Mouse (Mus musculus) heart, postnatal 10 days (tissue): ENCODE results near the gene Mlh1. TPM values are rescaled to one million over a fixed set of nuclear protein-coding genes. Genes with fewer than 3 reads are reported as not detected.

Experiments used
- DNase-seq, 2 experiments: peaks; one replicate each; pipeline ENCODE4 v3.0.0; 2021
- intact Hi-C: fragments of 180-260 bp; cut with DNase I; formaldehyde crosslinking; loops from one replicate; pipeline ENCODE4 v1.15.1; 2025
- total RNA-seq, 2 experiments: library from RNA; stranded (reverse); gene quantifications; 2 replicates each; pipeline ENCODE4 v1.2.3; 2021

Gene Mlh1
- total RNA-seq, 2 experiments from 2014 or later, result 15.2 to 17.2 TPM

GRCm38 (mm10) chr9:111221580-111221979 lies 50.0 kb downstream of the Mlh1 start:
- intact Hi-C loops, result no loop called here
- DNase-seq, result no peak

- intact Hi-C loops, result no loop called here
- DNase-seq, result no peak
Observed at GRCm38 (mm10) chr9:111220551-111221080, 51.0 kb downstream of the Mlh1 start.

- intact Hi-C loops, result no loop called here
- no peak for DNase-seq
Observed at GRCm38 (mm10) chr9:111216424-111216823, 55.2 kb downstream of the Mlh1 start.

GRCm38 (mm10) chr9:111213501-111213900 lies 58.1 kb downstream of the Mlh1 start:
- intact Hi-C loops, result loop anchor here (5.0 kb wide), 1 partner anchor 121 kb away; no protein-coding TSS in a partner anchor
- peak; percentile 43 to 56 for DNase-seq

GRCm38 (mm10) chr9:111211122-111212041 lies 60.2 kb downstream of the Mlh1 start:
- no peak for DNase-seq
- intact Hi-C loops, result loop anchor here (5.0 kb wide), 1 partner anchor 119 kb away; no protein-coding TSS in a partner anchor

- no peak for DNase-seq
- intact Hi-C loops, result loop anchor here (5.0 kb wide), 1 partner anchor 118 kb away; no protein-coding TSS in a partner anchor
Observed at GRCm38 (mm10) chr9:111210412-111210811, 61.2 kb downstream of the Mlh1 start.

GRCm38 (mm10) chr9:111209158-111209699 lies 62.4 kb downstream of the Mlh1 start:
- intact Hi-C loops, result loop anchor here (5.0 kb wide), 1 partner anchor 92 kb away; the partner anchor contains the start of gene Lrrfip2
- DNase-seq, result no peak

GRCm38 (mm10) chr9:111208185-111208584 lies 63.4 kb downstream of the Mlh1 start:
- DNase-seq, result no peak
- intact Hi-C loops, result loop anchor here (5.0 kb wide), 1 partner anchor 91 kb away; the partner anchor contains the start of gene Lrrfip2

- intact Hi-C loops, result loop anchor here (5.0 kb wide), 1 partner anchor 90 kb away; the partner anchor contains the start of gene Lrrfip2
- DNase-seq, result no peak
Observed at GRCm38 (mm10) chr9:111207683-111208082, 63.9 kb downstream of the Mlh1 start.

GRCm38 (mm10) chr9:111204601-111205375 lies 66.8 kb downstream of the Mlh1 start:
- intact Hi-C loops, result loop anchor here (5.0 kb wide), 1 partner anchor 87 kb away; the partner anchor contains the start of gene Lrrfip2
- peak; percentile 41 to 44 for DNase-seq

- no peak for DNase-seq
- intact Hi-C loops, result no loop called here
Observed at GRCm38 (mm10) chr9:111200208-111200607, 71.4 kb downstream of the Mlh1 start.

- no peak for DNase-seq
- intact Hi-C loops, result no loop called here
Observed at GRCm38 (mm10) chr9:111198332-111198731, 73.3 kb downstream of the Mlh1 start.

GRCm38 (mm10) chr9:111197712-111198111 lies 73.9 kb downstream of the Mlh1 start:
- intact Hi-C loops, result no loop called here
- DNase-seq, result no peak

GRCm38 (mm10) chr9:111197116-111197515 lies 74.5 kb downstream of the Mlh1 start:
- intact Hi-C loops, result no loop called here
- DNase-seq, result no peak

- intact Hi-C loops, result no loop called here
- DNase-seq, result no peak
Observed at GRCm38 (mm10) chr9:111193211-111193610, 78.4 kb downstream of the Mlh1 start.

- intact Hi-C loops, result no loop called here
- peak; percentile 35 to 40 for DNase-seq
Observed at GRCm38 (mm10) chr9:111188731-111189130, 82.9 kb downstream of the Mlh1 start.

GRCm38 (mm10) chr9:111186861-111187260 lies 84.7 kb downstream of the Mlh1 start:
- intact Hi-C loops, result no loop called here
- DNase-seq, result no peak

- DNase-seq, result no peak
- intact Hi-C loops, result no loop called here
Observed at GRCm38 (mm10) chr9:111184929-111185328, 86.7 kb downstream of the Mlh1 start.

- no peak for DNase-seq
- intact Hi-C loops, result no loop called here
Observed at GRCm38 (mm10) chr9:111182176-111182575, 89.4 kb downstream of the Mlh1 start.

GRCm38 (mm10) chr9:111178971-111179370 lies 92.6 kb downstream of the Mlh1 start:
- no peak for DNase-seq
- intact Hi-C loops, result no loop called here
